Mouse (Mus musculus) embryonic fibroblast, embryonic 13.5 days (primary cell): ENCODE measurements around the gene Mapkap1.

Source experiments
- CTCF ChIP-seq: IDR thresholded peaks from 2 replicates; pipeline ENCODE4 v1.5.1; 2011; ENCODE audit warnings: mild to moderate bottlenecking, control low read depth, low read length, moderate library complexity, borderline replicate concordance; ENCODE audit not compliant: insufficient read depth
- POLR2A ChIP-seq: IDR thresholded peaks from 2 replicates; pipeline ENCODE4 v1.6.1; 2011; ENCODE audit warnings: low read depth, mild to moderate bottlenecking, control low read depth, low read length, moderate library complexity

- TF ChIP-seq POLR2A: no peak
- TF ChIP-seq CTCF: no peak
These were observed 24.1 kb downstream of the Mapkap1 start for GRCm38 (mm10) chr2:34430663-34431062.
